Mouse (Mus musculus): ENCODE data around the gene Hist1h4m.
"Not testable (repeated sequence)": the region's sequence is repeated elsewhere in the genome, so short reads cannot be mapped to it uniquely, and the experiment has no call there.

Hist1h4m gene

DNA sequence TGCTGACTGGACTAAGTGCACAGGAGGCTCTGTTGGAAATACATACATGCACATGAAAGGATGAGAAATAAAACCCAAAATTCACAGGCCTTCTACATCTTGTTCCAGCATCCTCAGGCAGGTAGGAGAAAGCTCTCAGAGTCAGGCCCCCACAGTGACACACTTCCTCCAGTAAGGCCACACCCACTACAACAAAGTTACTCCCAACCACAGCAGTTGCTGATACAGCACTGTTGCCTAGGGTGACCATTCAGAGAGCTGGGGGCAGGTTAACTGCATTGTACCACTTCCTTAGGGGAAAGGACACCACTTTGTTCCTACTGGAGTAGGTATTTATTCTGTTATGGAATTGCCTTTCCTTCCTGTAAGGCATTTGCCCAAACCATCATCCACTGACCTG is 14.4 kb upstream of the Hist1h4m start:
- in situ Hi-C loops (cut with MboI; ENCODE audit: low pct_unique_long_range_greater_than_20kb in 1 of 2, low sequenced_read_pairs in 2 of 2, unreplicated experiment in 1 of 2): not testable (repeated sequence)

DNA sequence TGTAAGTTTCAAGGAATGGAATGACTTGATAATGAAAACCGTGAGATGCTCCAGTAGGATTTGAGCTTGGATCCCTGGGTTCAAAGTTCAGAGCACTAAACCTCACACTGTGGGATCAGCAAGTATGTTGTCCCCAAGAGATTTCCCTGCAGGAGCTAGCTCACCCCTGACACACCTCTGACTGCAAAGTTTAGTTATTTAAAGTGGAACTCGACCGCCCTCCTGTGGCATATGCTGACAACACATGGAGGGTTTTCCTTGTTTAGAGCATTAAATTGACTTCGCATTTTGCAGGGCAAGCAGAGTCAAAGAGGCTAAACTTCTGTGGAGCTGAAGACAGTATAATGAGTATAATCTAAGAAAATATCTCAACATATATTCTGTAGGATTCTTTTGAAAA is 8.5 kb upstream of the Hist1h4m start:
- in situ Hi-C loops (cut with MboI; ENCODE audit: low pct_unique_long_range_greater_than_20kb in 1 of 2, low sequenced_read_pairs in 2 of 2, unreplicated experiment in 1 of 2): not testable (repeated sequence)

DNA sequence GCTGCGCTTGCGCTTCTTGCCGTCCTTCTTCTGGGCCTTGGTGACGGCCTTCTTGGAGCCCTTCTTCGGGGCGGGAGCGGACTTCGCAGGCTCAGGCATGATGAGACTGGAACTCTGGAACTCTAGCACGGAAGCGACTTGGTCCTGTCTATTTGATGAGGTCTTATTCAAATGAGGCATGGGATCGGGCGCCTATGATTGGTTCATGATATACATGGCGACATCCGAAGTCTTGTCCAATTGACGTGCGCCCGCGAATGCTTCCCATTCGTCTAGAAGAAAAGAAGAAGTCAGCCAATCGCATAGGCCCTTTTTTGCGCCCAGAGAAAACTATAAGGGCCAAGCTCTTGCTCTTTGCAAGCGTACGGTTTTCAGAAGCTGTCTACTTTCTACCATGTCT is 1.5 kb upstream of the Hist1h4m start, which contains the start of the genes Hist1h2bq and Hist1h2ao:
Hist1h2bq (minus strand) TSS at position 125 of the 400 bp plus-strand sequence.
Hist1h2ao (plus strand) TSS at position 393 of the 400 bp plus-strand sequence.
- in situ Hi-C loops (cut with MboI; ENCODE audit: low pct_unique_long_range_greater_than_20kb in 1 of 2, low sequenced_read_pairs in 2 of 2, unreplicated experiment in 1 of 2): not testable (repeated sequence)

DNA sequence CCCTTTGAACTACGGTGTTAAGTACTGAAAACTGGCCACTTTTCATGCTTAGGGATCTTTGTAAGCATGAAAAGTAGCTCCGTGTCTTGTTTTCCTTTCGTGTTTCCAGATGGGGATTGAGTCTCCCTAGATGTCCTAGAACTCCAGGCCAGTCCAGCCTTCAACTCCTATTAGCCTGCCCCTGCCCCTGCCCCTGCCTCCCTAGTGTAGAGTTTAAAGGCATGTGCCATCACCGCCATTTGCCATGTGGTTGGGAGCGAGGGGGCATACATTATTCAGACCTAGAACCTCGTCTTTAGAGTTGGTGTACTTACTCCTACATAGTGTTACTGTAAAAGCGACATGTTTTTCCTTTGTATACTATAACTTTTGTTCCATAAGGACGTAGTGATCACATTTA is 472 bp upstream of the Hist1h4m start:
- in situ Hi-C loops (cut with MboI; ENCODE audit: low pct_unique_long_range_greater_than_20kb in 1 of 2, low sequenced_read_pairs in 2 of 2, unreplicated experiment in 1 of 2): not testable (repeated sequence)

DNA sequence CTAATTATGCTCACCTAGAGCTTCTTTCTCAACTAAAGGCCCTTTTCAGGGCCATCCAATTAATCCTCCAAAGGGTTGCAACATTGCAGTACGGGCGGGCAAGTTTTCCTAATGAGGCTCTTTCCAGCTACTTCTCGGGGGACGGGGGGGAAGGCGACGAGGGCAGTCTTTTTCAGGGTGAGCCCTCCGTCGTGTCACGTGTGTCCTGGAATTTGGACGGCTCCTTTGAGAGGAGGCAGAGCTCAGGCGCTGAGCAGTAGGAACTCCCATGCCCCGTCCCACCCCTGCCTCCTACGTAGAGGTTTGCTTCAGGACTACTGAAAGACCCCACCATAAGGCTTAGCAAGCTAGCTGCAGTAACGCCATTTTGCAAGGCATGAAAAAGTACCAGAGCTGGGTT is 546 bp downstream of the Hist1h4m start:
- in situ Hi-C loops (cut with MboI; ENCODE audit: low pct_unique_long_range_greater_than_20kb in 1 of 2, low sequenced_read_pairs in 2 of 2, unreplicated experiment in 1 of 2): not testable (repeated sequence)

DNA sequence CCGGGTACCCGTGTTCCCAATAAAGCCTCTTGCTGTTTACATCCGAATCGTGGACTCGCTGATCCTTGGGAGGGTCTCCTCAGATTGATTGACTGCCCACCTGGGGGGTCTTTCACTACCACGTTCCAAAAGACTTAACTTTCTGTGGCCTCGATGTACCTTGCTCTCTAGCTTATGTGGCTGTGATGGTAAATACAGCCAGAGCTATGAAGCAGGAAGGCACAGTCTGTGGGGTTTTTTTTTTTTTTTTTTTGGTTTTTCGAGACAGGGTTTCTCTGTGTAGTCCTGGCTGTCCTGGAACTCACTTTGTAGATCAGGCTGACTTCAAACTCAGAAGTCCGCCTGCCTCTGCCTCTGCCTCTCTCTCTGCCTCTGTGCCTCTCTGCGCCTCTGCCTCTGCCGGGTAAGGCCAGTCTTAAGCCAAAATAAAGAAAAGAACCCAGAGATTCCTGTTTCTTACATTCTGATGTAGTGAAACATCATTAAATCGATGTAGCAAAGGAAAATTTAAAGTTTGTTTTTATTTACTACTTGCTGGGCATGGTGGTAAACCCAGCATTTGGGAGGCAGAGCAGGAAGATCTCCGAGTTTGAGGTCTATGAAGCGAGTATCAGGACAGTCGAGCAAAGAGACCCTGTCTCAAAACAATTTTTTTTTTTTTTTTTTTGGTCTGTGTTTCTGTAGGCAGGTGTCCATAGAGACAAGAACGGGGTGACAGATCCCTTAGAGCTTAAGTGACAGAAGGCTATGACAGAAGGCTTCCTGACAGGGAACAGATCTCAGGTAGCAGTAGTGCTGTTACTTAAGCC is 8.7 kb downstream of the Hist1h4m start:
- in situ Hi-C loops (cut with MboI; ENCODE audit: low pct_unique_long_range_greater_than_20kb in 1 of 2, low sequenced_read_pairs in 2 of 2, unreplicated experiment in 1 of 2): not testable (repeated sequence)

DNA sequence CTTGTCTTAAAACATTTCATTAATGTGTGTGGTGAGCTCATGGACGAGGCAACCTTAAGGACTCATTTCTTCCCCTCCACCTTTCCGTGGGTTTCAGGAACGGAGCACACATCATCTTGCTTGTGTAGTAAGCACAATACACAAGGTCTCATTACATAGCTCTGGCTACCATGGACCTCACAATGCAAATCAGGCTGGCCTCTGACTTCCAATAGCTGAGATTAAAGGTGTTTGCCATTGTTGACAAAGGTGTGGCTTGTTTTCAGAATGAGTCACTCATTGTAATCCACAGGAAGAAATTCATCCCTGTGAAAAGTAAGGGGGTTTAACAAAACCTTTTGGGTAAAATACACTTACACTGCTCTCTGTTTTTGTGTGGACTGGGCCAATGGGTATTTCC is 17.0 kb downstream of the Hist1h4m start:
- in situ Hi-C loops (cut with MboI; ENCODE audit: low pct_unique_long_range_greater_than_20kb in 1 of 2, low sequenced_read_pairs in 2 of 2, unreplicated experiment in 1 of 2): no loop called here

DNA sequence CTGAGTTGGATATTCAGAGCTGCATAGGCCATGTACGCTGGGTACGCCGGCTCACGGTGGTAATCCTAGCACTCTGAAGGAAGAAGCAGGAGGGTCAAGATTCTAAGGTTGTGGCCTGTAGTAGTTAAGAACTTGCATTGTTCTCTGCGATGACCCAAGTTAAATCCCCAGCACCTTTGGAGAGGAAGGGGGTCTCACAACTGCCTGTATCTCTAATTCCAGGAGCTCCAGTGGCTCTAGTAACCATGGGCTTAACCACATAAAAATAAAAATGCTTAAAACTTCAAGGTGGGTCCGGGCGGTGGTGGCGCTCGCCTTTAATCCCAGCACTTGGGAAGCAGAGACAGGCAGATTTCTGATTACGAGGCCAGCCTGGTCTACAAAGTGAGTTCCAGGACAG is 18.8 kb downstream of the Hist1h4m start:
- in situ Hi-C loops (cut with MboI; ENCODE audit: low pct_unique_long_range_greater_than_20kb in 1 of 2, low sequenced_read_pairs in 2 of 2, unreplicated experiment in 1 of 2): no loop called here

DNA sequence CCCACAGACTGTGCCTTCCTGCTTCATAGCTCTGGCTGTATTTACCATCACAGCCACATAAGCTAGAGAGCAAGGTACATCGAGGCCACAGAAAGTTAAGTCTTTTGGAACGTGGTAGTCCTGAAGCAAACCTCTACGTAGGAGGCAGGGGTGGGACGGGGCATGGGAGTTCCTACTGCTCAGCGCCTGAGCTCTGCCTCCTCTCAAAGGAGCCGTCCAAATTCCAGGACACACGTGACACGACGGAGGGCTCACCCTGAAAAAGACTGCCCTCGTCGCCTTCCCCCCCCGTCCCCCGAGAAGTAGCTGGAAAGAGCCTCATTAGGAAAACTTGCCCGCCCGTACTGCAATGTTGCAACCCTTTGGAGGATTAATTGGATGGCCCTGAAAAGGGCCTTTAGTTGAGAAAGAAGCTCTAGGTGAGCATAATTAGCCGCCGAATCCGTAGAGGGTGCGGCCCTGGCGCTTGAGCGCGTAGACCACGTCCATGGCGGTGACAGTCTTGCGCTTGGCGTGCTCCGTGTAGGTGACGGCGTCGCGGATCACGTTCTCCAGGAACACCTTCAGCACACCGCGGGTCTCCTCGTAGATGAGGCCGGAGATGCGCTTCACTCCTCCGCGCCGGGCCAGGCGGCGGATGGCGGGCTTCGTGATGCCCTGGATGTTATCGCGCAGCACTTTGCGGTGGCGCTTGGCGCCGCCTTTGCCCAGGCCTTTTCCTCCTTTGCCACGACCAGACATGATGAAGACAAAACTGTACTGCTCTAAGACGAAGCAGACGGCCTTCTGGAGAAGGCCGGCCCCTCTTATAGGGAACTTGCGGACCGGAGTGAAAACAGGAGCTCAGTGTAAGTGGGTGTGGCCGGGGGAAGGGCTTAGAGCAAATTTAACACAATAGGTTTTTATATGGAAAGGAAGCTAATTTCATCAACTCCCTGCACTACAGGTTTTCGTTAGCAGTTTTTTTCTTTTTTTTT is 20.2 kb downstream of the Hist1h4m start, which contains the start of gene Hist1h4n:
Hist1h4n (minus strand) TSS at position 779 of the 977 bp plus-strand sequence.
- in situ Hi-C loops (cut with MboI; ENCODE audit: low pct_unique_long_range_greater_than_20kb in 1 of 2, low sequenced_read_pairs in 2 of 2, unreplicated experiment in 1 of 2): not testable (repeated sequence)

DNA sequence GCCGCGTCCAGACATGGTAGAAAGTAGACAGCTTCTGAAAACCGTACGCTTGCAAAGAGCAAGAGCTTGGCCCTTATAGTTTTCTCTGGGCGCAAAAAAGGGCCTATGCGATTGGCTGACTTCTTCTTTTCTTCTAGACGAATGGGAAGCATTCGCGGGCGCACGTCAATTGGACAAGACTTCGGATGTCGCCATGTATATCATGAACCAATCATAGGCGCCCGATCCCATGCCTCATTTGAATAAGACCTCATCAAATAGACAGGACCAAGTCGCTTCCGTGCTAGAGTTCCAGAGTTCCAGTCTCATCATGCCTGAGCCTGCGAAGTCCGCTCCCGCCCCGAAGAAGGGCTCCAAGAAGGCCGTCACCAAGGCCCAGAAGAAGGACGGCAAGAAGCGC is 21.9 kb downstream of the Hist1h4m start, which contains the start of the genes Hist1h2ap and Hist1h2br:
Hist1h2ap (minus strand) TSS at position 47 of the 400 bp plus-strand sequence.
Hist1h2br (plus strand) TSS at position 283 of the 400 bp plus-strand sequence.
- in situ Hi-C loops (cut with MboI; ENCODE audit: low pct_unique_long_range_greater_than_20kb in 1 of 2, low sequenced_read_pairs in 2 of 2, unreplicated experiment in 1 of 2): not testable (repeated sequence)

DNA sequence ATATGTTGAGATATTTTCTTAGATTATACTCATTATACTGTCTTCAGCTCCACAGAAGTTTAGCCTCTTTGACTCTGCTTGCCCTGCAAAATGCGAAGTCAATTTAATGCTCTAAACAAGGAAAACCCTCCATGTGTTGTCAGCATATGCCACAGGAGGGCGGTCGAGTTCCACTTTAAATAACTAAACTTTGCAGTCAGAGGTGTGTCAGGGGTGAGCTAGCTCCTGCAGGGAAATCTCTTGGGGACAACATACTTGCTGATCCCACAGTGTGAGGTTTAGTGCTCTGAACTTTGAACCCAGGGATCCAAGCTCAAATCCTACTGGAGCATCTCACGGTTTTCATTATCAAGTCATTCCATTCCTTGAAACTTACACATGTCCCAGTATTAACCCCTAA is 29.0 kb downstream of the Hist1h4m start:
- in situ Hi-C loops (cut with MboI; ENCODE audit: low pct_unique_long_range_greater_than_20kb in 1 of 2, low sequenced_read_pairs in 2 of 2, unreplicated experiment in 1 of 2): not testable (repeated sequence)

DNA sequence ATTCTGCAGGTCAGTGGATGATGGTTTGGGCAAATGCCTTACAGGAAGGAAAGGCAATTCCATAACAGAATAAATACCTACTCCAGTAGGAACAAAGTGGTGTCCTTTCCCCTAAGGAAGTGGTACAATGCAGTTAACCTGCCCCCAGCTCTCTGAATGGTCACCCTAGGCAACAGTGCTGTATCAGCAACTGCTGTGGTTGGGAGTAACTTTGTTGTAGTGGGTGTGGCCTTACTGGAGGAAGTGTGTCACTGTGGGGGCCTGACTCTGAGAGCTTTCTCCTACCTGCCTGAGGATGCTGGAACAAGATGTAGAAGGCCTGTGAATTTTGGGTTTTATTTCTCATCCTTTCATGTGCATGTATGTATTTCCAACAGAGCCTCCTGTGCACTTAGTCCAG is 34.8 kb downstream of the Hist1h4m start:
- in situ Hi-C loops (cut with MboI; ENCODE audit: low pct_unique_long_range_greater_than_20kb in 1 of 2, low sequenced_read_pairs in 2 of 2, unreplicated experiment in 1 of 2): not testable (repeated sequence)

DNA sequence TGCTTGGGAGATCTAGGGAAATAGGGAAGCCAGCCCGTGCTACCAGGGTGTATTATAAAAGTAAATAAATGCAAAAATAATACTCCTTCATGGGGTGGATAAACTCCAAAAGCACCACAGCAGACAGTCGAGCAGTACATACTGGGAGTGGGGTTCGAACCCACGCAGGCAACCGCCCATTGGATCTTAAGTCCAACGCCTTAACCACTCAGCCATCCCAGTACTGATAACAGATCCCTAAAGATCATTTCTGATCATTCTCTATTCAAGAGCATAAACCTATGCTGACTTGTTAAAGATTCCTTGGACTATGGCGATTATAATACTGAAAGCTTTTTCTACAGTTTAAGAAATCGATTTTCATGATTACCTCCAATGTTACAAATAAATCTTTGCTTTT is 36.3 kb downstream of the Hist1h4m start:
- in situ Hi-C loops (cut with MboI; ENCODE audit: low pct_unique_long_range_greater_than_20kb in 1 of 2, low sequenced_read_pairs in 2 of 2, unreplicated experiment in 1 of 2): no loop called here

DNA sequence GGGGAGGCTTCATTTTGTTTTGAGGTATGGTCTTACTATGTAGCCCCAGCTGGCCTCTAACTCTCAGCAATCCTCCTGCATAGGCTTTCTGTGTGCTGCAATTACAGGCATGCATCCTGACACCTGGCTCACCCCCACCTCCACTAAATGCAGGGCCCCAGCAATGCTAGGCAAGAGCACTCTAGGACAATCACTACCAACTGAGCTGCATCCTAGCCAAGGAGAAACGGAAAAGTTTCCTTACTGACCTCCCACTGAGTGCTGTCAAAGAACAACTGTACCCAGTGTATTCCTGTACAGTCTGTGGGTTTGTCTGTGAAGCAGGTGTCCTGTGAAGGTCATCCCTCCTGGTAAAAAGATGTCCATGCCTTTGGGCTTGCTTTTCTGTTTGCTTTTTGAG is 39.1 kb downstream of the Hist1h4m start:
- in situ Hi-C loops (cut with MboI; ENCODE audit: low pct_unique_long_range_greater_than_20kb in 1 of 2, low sequenced_read_pairs in 2 of 2, unreplicated experiment in 1 of 2): loop anchor here in 1 of 2 experiments (25.0 kb wide), 1 partner anchor 187 kb away; the partner anchor contains the start of genes Hist1h2ag, Hist1h2ah, Hist1h2bj and Hist1h2bk

DNA sequence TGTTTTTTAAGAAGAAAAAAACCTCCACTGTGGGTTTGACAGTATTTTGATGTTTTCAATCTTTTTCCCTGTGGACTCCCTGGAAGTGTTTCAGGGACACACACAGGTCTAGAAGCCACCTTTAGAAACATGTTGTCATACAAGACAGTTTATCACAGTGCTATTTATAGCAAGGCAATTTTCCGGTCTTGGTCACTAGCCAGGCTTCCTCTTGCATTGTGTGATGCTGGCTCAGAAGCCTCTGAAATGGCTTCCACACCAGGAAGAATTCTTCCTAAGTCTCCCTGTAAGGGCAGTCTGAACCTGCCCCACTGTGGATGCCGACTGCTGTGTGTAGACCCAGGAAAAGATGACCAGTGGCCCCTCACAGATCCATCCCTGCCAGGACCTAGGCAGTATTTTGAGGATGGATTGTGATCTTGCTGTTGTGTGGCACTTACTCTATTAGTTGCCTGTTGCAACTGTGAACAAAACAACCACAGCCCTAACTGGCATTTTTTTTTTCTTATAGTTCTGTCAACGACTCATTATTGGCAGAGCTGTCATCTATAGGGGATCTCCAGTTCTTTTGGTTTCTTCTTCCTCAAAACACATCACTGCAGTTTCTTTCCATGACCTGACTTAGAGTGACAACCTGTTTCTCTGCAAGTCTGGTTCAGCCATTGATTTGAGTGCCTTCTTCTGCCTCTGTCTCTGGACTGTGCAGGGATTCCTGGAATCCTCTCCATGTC is 40.8 kb downstream of the Hist1h4m start:
- in situ Hi-C loops (cut with MboI; ENCODE audit: low pct_unique_long_range_greater_than_20kb in 1 of 2, low sequenced_read_pairs in 2 of 2, unreplicated experiment in 1 of 2): loop anchor here in 1 of 2 experiments (25.0 kb wide), 1 partner anchor 185 kb away; the partner anchor contains the start of genes Hist1h2ag, Hist1h2ah, Hist1h2bj and Hist1h2bk

DNA sequence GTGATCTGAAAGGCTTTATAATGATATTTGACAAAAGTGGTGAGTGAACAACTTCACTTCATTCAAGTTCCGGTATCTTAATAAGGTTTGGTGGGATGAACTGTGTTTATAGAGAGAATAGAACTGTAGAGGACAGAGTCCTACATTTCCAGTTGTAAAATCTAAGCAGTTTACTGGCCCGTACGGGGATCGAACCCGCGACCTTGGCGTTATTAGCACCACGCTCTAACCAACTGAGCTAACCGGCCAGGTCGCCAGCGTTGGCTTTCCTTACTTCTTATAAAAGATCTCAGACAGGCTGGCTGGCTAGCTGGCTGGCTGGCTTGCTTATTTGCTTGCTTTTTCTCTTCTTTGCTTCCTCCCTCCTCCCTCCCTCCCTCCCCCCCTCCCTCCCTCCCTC is 43.6 kb downstream of the Hist1h4m start:
- in situ Hi-C loops (cut with MboI; ENCODE audit: low pct_unique_long_range_greater_than_20kb in 1 of 2, low sequenced_read_pairs in 2 of 2, unreplicated experiment in 1 of 2): loop anchor here in 1 of 2 experiments (25.0 kb wide), 1 partner anchor 182 kb away; the partner anchor contains the start of genes Hist1h2ag, Hist1h2ah, Hist1h2bj and Hist1h2bk

DNA sequence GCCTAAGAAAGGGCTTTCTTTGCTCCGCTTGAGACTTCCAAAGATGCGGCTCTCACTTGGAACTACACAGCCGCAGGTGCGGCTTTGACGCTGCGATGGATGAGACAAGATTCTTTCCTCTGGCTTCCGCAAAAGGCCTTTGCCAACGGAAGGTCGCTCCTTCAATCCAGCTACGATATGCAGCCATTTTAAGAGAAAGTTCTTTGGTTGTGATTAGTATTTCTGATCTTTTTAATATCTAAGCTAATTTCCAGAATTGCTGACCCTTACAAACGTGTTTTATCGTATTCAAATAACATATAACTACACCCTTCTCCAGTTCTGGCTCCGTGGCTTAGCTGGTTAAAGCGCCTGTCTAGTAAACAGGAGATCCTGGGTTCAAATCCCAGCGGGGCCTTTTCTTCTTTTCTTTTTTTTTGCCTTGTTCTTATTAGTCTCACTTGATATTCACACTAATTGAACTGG is 44.2 kb downstream of the Hist1h4m start:
- in situ Hi-C loops (cut with MboI; ENCODE audit: low pct_unique_long_range_greater_than_20kb in 1 of 2, low sequenced_read_pairs in 2 of 2, unreplicated experiment in 1 of 2): loop anchor here in 1 of 2 experiments (25.0 kb wide), 1 partner anchor 182 kb away; the partner anchor contains the start of genes Hist1h2ag, Hist1h2ah, Hist1h2bj and Hist1h2bk
